Mouse (Mus musculus) Muller cell, postnatal 12 days (primary cell): Measurements from ENCODE around the gene Gatm.

ENCODE experiments used
- DNase-seq: peaks from one replicate; pipeline ENCODE4 v3.0.0-alpha.2; 2015; ENCODE audit errors: inconsistent ontology term

Gatm gene

GRCm38 (mm10) chr2:122611654-122611973 is 511 bp upstream of the Gatm start:
- no peak for DNase-seq

GRCm38 (mm10) chr2:122608820-122609219 is 2.3 kb downstream of the Gatm start:
- peak; percentile 5 for DNase-seq

GRCm38 (mm10) chr2:122605829-122606228 is 5.3 kb downstream of the Gatm start:
- no peak for DNase-seq

GRCm38 (mm10) chr2:122601354-122601753 is 9.7 kb downstream of the Gatm start:
- peak; percentile 34 for DNase-seq

GRCm38 (mm10) chr2:122599736-122600135 is 11.4 kb downstream of the Gatm start:
- DNase-seq: peak; percentile 48

GRCm38 (mm10) chr2:122595461-122595860 is 15.6 kb downstream of the Gatm start:
- DNase-seq: no peak

- no peak for DNase-seq
Observed at GRCm38 (mm10) chr2:122591213-122591612, 19.9 kb downstream of the Gatm start.

- DNase-seq: no peak
Observed at GRCm38 (mm10) chr2:122590351-122590750, 20.8 kb downstream of the Gatm start.

GRCm38 (mm10) chr2:122587861-122588519 is 23.1 kb downstream of the Gatm start:
- no peak for DNase-seq

- DNase-seq: no peak
Observed at GRCm38 (mm10) chr2:122586258-122586657, 24.8 kb downstream of the Gatm start.

GRCm38 (mm10) chr2:122582324-122582723 is 28.8 kb downstream of the Gatm start:
- DNase-seq: no peak

GRCm38 (mm10) chr2:122581361-122582017 is 29.6 kb downstream of the Gatm start:
- peak; percentile 16 for DNase-seq

- no peak for DNase-seq
Observed at GRCm38 (mm10) chr2:122580426-122580825, 30.7 kb downstream of the Gatm start.

GRCm38 (mm10) chr2:122577316-122577715 is 33.8 kb downstream of the Gatm start:
- DNase-seq: no peak

- DNase-seq: no peak
Observed at GRCm38 (mm10) chr2:122576295-122576694, 34.8 kb downstream of the Gatm start.

- DNase-seq: peak; percentile 44
Observed at GRCm38 (mm10) chr2:122575470-122575869, 35.6 kb downstream of the Gatm start.

- no peak for DNase-seq
Observed at GRCm38 (mm10) chr2:122572438-122572837, 38.7 kb downstream of the Gatm start.

- peak; percentile 19 for DNase-seq
Observed at GRCm38 (mm10) chr2:122571326-122571725, 39.8 kb downstream of the Gatm start.

- DNase-seq: no peak
Observed at GRCm38 (mm10) chr2:122570430-122570829, 40.7 kb downstream of the Gatm start.

- peak; percentile 69 for DNase-seq
Observed at GRCm38 (mm10) chr2:122569439-122569838, 41.7 kb downstream of the Gatm start.

- DNase-seq: no peak
Observed at GRCm38 (mm10) chr2:122562251-122562650, 48.9 kb downstream of the Gatm start.

- DNase-seq: no peak
Observed at GRCm38 (mm10) chr2:122561221-122561620, 49.9 kb downstream of the Gatm start.

- DNase-seq: peak; percentile 28
Observed at GRCm38 (mm10) chr2:122558317-122558716, 52.8 kb downstream of the Gatm start.
